Mouse (Mus musculus): Measurements from ENCODE around the gene Csf3.
"Not testable (repeated sequence)": the region's sequence is repeated elsewhere in the genome, so short reads cannot be mapped to it uniquely, and the experiment has no call there.

The Csf3 gene

DNA sequence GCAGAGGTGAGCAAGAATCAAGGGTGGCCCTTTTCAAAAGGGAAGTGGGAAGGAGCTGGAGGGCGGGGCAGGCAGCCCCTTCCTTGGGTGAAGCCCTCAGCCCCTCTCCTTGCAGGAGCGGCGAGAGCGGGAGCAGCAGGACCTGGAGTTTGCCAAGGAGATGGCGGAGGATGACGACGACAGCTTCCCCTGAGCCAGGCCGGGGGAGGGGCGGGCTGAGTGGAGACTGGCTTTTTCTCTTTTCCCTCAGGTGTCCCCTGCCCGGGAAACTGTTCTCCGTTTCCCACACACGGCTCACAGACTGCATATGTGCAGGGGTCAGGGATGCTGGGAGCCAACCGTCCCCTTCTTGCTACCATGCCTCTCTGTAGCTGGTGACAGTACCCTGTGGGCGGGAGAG is 5.7 kb upstream of the Csf3 start:
- in situ Hi-C loops (cut with MboI, MseI) = loop anchor here (10.0 kb wide), 1 partner anchor 61 kb away; no protein-coding TSS in a partner anchor

DNA sequence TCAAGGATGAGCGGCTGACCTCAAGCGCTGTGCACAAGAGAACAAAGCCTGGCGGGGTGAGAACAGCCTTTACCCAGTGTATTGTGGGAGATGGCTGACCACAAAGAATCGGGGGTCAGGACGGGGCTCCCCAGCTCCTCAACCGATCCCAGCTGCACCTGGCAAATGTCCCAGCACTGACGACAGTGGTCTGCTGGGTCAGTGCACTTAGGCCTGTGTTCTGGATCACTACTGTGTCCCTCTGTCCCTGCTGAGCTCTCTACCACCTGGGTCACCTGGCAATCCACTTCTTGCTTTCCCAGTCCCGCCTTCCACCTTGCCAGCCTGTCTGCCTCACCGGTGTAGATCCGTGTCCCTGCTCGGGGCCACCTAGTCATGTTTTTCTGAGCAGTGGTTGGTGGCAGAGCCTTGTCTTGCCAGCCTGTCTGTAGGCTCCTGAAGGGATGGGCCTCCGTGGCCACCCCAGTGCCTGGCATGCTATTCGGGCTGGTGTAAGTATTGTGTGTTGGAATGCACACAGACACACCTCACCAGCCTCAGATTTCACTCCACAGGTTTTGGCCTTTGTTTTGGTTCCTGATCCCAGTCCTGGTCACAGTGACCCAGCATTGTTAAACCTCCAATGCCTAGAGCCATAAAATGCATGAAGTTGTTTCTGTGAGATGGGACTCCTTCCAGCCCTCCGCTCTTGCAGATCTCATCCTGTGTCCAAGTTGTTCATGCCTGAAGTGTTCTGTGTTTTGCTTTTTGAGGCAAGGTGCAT is 4.4 kb upstream of the Csf3 start:
- in situ Hi-C loops (cut with MboI, MseI) = loop anchor here (10.0 kb wide), 1 partner anchor 62 kb away; no protein-coding TSS in a partner anchor

DNA sequence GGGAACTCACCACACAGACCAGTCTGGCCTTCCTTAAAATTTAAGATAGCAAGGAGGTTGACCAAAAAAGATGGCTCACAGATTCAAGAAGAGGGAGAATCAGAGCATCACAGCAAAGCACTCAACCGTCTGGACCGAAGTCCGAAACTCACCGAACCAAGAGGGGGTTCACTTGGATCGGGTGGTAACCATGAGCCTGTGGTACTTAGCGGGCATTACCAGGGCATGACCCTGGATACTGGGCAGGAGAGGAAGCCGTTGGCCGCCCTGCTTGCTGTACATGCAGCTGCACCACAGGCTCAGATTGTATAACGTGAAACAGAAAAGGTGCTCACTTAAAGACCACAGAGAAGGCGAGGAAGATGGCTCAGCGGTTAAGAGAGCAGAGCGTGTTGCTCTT is 3.8 kb upstream of the Csf3 start:
- in situ Hi-C loops (cut with MboI, MseI) = loop anchor here (10.0 kb wide), 1 partner anchor 62 kb away; no protein-coding TSS in a partner anchor

DNA sequence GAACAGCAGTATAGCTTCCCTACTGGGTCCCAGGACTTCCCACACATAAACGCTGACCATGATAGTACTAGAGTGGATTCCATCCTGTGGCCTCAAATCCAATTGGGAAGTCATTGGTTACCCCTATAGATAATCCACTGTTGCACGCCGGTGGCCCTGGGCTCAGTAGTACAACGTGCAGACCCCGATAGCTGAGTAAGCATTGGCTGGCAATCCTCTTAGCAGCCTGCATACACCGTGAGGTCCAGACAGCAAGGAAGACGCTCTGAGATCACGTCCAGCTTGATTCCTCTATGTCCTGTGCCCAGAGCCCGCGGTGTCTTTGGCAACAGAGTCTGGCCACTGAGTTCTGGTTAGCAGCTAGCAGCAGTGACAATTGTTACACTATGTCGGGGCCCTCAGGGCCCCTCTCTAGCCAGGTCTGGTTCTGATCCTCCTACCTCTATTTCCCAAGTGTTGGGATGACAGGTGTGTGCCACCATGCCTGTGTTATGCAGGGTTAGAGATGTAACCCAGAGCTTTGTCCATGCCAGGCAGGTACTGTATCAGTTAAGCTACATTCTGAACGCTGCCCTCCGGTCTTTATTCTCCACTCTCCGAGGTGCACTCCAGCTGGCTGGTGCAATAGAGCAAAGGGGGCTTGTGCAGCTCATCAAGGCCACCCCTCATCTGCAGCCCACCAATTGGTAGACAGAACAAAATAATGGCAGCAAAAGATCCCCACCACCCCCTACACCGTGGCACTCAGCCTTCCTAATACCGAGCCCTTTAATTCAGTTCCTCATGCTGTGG is 2.0 kb upstream of the Csf3 start:
- in situ Hi-C loops (cut with MboI, MseI) = loop anchor here (10.0 kb wide), 1 partner anchor 64 kb away; no protein-coding TSS in a partner anchor

DNA sequence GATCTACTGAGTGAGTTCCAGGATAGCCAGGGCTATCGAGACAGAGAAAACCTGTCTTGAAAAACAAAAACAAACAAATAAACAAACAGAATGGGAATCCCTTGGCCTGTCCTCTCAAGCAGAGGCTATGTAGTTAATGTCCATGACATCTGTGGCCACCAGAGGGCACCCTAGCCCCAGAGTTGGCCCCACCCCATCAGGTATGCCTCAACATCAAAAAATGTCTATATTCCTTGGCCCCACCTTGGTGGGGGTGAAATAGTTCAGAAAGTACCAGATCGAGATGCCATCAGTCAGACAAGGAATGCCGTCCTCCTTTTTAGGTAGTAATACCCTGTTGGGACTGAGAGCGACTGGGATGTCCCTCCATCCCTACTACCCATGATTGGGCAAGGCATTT is 1.2 kb upstream of the Csf3 start:
- in situ Hi-C loops (cut with MboI, MseI) = loop anchor here (10.0 kb wide), 1 partner anchor 65 kb away; no protein-coding TSS in a partner anchor

DNA sequence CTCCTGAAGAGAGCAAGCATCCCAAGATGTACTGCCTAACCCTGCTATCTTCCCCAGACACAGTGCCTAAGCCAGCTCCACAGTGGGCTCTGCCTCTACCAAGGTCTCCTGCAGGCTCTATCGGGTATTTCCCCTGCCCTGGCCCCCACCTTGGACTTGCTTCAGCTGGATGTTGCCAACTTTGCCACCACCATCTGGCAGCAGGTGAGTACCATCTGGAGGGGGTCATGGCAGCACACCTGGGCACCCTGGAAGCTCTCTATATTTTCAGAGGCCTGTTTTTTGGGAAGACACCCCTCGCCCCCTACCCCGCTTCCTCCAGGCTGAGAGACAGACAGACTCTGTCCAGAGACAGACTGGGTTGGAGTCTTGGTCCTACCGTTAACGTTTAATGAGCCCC is 1.3 kb downstream of the Csf3 start:
- in situ Hi-C loops (cut with MboI, MseI) = no loop called here

DNA sequence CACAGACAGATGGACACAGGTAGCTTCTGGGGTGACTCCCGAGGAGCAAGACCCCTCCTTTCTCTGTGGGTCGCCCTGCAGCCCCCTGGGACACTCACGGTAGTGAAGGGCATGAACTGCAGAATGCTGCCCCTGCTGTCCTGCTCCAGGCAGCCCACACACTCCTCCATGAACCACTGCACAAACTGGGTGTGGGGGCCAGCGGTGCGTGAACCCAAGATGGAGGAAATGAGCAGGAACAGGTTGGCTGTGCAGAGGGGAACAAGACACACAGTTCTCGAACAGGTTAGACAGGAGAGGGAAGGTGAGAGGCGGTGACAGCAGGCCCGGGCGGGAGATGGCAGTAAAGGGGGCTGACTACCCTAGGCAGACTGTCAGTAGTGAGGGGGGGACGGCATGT is 4.0 kb downstream of the Csf3 start:
- in situ Hi-C loops (cut with MboI, MseI) = no loop called here

DNA sequence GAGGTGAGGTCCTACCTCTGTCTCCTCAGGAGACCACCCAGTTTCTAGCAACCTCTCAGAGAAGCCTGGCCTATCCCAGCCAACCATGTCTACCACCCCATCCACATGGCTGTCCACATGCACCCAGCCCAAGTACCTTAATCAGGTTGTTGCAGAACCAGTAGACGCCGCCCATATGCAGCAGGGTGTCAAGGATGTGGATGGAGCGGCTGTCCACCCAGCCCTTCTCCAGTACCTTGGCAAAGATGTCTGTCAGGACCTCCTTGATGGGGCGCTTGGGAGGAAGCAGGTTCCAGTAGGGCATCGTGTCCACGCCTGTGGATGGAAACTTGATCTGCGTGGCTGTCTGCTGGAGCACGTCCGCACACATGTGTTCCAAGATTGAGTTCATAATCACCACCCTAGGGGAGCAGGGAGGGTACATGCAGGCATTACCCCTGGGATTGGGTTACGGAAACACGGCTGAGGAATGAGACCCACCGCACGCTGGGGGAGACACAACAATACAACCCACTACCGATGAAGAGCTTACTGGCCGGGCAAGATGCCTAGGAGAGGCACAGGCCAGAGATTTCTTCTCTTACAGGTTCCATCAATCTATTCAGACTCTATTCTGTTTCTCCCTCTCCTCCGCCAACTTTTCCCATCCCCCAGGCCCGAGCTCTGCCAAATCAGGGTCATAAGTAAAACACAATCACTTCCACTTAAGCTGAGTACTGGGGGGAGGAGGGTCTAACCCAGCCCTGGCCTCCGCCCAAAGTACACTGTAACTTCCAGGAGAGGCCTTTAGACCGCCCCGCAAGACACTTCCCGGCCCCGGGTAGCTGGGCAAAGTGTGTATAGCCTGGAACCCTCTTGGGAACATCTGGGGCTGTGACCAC is 6.6 kb downstream of the Csf3 start:
- in situ Hi-C loops (cut with MboI, MseI) = no loop called here

DNA sequence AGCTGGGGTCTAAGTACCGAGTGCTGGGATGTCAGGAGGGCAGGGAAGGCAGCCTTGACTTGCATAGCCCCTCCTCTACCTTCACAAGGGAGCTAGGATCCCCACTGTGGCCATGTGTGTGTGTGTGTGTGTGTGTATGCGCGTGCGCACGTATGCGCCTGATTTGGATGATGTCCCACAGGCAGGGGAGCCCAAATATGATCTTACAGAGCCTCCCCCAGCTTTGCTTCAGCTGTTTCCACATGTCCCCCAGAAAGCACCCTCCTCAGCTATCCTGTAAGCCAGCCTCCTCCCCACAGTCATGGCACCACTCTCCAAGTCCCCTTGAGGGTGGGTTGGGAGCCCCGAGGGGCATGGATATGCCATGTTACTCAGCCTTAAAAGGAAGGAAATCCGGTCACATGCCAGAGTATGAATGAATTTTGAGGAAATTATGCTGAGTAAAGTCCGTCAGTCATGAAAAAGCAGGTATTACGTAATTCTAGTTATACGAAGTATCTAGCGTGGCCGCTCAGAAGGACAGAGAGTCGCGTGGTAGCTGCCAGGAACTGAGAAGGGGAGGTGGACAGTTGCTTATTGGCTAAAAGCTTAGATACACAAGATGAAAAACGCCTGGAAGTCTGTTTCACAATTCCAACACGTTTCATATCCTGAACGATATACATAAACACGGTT is 7.4 kb downstream of the Csf3 start:
- in situ Hi-C loops (cut with MboI, MseI) = no loop called here

DNA sequence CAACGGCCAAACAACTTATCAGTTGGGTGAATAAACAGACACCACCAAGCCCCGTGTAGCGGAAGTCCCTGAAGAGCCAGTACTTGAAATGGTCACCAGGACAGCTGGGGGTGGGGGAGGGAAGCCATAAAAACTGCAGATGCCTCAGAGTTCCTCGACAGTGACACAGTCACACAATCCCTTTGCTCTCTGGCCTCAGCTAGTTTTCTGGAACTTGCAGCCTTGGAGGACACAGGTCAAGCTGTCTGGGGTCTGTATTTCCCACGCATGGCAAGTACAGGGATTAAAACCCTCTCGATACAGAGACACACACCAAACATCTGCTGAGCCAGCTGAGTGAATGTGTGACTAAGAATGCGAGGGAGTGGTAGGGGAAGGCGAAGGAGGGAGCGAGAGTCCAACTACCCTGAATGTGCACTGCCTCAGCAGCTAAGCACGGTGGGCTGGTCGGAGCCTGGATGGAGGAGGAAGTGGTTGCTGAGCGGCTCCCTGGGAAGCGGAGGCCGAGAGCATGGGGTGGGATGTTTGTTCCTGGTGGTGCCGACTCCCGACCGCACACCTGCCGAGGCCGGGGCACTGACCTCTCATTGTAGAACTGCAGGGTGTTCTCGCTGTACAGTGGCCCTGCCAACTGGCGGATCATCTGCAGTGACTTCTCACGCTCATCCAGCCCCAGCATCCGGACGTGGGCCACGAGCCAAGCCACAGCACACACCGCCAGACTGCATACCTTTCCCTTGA is 8.1 kb downstream of the Csf3 start:
- in situ Hi-C loops (cut with MboI, MseI) = no loop called here

DNA sequence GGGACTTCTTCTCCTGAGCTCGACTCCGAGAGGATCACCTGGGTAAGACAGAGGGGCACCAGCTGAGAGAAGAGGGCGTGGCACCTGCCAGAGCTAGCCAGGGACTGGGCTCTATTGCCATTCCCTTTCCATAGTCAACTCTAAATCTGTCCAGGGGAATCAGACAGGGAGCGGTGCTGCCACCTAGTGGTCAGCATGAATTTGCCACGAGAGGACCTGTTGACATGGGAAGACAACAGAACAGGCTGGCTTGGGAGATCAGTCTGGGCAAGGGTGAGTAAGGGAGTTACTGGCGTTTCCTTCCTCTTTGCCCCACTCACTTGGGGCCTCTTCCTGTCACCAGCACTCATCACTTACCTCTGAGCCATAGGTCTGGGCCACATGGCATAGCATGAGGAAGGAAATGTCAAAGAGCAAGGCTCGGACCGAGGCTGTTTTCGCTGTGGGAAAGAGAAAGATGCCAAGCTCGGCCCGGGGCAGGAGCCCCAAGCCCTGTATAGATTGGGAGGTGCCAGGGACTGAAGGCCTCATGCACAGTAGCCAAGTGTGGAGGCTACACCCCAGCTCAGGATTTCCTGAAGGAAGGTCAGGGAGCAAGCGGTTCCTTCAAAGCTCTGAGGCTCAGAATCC is 9.5 kb downstream of the Csf3 start:
- in situ Hi-C loops (cut with MboI, MseI) = no loop called here

DNA sequence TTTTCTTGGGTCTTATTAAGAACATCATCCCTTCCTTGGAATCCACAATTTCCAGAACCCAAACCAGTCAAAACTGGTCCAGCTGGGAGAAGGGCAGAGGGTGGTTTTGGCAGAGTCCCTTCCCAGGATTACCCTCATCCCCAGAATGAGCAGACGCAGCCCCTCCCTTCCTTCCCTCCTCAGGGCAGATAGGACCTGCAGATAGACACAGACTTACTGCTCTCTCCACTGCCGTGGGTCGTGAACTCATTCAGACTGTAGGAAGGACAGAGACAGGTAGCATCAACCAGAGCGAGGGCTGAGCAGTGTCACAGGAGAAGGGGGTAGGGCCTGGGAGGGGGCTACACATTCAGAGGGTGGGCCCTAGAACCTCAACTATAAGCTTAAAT is 10.0 kb downstream of the Csf3 start:
- in situ Hi-C loops (cut with MboI, MseI) = no loop called here

DNA sequence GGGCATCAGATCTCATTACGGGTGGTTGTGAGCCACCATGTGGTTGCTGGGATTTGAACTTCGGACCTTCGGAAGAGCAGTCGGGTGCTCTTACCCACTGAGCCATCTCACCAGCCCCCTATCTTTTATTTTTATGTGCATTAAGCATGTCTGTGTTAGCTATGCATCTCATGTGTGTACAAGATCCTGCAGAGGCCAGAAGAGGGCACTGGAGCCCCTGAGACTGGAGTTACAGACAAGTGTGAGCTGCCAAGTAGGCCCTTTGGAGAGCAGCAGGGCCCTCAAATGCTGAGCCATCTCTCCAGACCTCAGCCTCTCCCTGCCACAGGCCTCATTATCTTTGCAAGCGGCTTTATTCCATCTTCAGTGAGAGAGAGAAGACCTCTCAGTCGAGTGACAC is 10.9 kb downstream of the Csf3 start:
- in situ Hi-C loops (cut with MboI, MseI) = not testable (repeated sequence)

DNA sequence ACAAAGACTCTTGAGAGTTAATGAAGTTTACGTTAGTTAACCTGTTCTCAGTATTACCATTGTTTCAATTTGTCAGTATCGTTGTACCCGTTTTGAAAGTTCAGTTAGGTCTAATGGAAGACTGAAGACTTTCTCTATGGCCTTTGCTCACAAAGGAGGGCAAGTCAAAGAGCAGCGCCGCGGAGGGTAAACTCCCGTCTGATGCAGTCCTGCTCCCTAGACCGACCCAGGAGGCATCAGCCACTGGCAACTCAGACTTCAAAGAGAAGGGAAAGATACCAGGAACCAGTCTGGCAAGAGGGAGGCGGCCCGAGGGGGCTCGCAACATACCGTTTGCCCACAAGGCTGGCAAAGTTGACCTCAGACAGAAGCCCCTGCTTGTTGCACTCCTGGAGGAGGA is 12.6 kb downstream of the Csf3 start:
- in situ Hi-C loops (cut with MboI, MseI) = no loop called here

DNA sequence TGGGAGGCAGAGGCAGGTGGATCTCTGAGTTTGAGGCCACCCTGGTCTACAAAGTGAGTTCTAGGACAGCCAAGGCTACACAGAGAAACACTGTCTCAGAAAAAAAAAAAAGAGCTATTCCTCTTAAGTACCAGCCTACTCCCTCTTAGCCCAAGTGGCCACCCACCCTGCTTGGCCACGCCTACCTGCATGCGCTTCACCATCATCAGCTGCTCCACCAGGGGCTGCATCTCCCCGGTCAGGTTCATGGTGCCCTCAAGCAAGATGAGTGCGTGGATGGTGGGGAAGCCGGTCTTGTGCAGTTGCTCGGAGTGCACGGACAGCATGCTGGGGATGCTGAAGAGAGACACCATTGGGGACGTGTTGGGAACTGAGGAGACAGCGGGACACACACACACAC is 14.9 kb downstream of the Csf3 start:
- in situ Hi-C loops (cut with MboI, MseI) = no loop called here

DNA sequence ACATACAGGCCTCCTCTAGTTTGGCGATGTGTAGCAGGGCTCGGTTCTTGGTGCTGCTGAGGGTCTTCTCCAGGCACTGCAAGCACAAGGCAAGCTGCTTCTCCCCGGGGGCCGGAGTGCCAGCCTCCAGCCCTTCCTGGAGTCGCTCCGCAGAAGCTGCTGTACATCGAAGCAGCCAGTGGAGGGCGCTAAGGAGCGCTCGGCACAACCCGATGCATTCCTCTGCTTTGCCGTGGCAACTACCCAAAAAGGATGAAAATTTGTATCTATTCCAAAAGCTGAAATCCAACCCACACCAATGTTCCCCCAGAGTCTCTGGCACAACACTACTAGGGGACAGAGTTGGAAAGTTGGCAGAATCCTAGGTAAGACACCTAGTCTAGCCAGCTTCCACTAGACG is 16.8 kb downstream of the Csf3 start:
- in situ Hi-C loops (cut with MboI, MseI) = no loop called here

DNA sequence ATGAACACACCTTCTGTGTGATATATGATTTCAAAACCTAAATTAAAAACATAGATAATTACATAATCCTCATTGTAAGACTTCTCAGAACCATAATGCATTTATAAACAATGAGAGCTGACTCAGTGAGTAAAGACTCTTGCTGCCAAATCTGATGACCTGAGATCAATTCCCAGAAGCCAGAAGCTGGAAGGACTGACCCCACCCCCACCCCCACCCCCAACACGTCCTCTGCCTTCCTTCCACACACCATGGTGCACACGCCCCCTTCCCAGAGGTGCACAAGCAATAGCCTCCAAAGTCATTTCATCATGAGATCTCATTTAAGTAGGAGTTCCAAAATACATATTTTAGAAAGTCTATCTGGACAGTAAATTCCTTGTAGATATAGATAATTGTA is 19.7 kb downstream of the Csf3 start:
- in situ Hi-C loops (cut with MboI, MseI) = no loop called here

DNA sequence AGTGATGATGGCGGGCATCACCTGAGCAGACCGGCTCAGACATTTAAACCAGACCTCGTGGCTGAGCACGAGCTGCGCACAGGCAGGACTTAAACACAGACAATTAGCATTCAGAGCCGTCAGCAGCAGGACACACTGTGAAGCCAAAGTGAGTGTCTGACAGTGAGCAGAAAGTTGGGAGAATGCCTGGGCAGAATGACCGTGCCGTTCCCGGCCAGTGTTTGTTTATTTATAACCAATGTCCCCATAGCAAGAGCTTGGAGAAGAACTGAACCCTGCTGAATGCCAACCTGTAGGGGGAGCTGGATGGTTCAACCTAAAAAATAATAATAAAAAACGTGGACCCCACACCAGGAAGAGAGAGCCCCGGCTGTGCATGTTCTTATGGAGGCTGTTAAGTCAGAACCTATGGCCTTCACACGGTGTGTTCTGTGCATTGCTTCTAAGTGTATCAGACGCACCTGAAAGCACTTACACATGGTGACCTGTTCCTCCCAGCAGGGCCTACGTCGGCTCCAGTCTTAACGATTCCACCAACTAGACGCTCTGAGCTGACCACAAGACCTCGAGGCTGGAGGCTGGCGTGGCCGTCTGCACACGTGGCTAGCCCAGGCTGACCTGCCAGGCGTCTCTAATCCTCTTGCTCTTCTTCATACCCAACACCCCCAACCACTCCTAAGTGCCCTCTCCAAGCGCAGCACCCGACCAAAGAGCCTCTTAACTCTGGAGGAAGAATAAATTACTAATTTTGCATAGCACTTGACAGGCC is 20.6 kb downstream of the Csf3 start:
- in situ Hi-C loops (cut with MboI, MseI) = no loop called here

DNA sequence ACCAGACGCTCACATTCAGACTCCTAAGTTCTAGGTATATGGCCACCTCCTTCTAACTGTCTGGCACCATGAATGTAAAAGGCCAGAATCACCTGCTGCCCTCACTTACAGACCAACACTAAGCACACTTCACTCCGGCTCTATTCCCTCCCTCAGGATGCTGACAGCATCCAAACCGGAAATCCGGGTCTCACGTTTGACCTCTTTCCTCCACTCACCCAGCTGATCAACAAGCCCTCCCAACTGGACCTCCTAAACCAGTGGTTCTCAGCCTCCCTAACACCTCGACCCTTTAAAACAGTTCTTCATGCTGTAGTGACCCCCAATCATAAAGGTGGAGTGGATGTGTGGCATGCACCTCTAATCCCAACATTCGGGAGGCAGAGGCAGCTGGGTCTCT is 22.0 kb downstream of the Csf3 start:
- in situ Hi-C loops (cut with MboI, MseI) = no loop called here

Measured in T-helper 2 cell (primary cell).